Mouse (Mus musculus): Measurements from ENCODE around the gene Rptor. TPM values are rescaled to one million over a fixed set of nuclear protein-coding genes. Genes with fewer than 3 reads are reported as not detected.

Gene Rptor
- polyA plus RNA-seq, 1 experiment from 2014 or later, result 10.6 TPM

DNA sequence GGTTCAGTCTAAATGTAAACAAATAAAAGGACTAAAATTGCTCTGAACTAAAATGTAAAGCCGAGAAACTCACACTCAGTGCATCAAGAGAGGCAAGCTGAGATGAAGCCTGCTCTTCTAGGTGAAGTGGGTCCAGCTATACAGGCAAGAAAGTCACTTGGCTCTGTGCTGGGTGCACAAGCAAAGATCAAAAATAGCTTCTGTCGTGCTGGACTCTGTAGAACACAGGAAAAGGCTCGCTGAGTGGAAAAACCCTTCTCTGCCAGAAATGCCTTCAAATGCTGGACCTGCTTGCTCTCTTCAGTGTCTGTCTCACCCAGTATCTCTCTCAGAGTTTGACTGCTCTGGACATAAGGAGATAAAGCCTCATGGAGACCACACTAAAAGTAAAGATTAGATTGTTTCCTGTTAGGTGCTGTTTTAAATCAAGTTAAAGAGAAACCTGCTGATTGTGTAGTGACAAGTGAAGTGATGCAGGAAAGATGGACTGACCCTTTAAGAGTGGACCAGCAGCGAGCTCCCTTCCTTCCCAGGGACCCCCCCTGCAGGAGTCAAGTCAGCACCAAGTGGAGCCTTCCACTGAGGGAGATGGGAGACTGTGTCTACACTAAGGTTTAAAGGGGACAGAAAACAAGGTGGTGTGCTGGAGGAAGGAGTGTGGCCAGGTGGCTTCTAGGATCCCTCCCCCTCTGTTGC, 130.4 kb downstream of the Rptor start:
- no peak for ATAC-seq (ENCODE audit: low FRiP score)
- H3K4me3 ChIP-seq, result no peak overlapping the region
- no peaks in the 10 kb centered on the region for H3K27me3 ChIP-seq
- H3K4me1 ChIP-seq (replicated peaks), result peaks cover 6% of the 10 kb centered on the region; the same call in 1 of the 2 replicates
- 78% methylated on average over 4 of the region's 4 CpGs for WGBS
- H3K27ac ChIP-seq, result no peak overlapping the region
- no peak overlapping the region for H3K4me2 ChIP-seq
- H3K9me3 ChIP-seq, result no peaks in the 10 kb centered on the region
- no peak overlapping the region for H3K9ac ChIP-seq
- no peaks in the 10 kb centered on the region for H3K36me3 ChIP-seq

DNA sequence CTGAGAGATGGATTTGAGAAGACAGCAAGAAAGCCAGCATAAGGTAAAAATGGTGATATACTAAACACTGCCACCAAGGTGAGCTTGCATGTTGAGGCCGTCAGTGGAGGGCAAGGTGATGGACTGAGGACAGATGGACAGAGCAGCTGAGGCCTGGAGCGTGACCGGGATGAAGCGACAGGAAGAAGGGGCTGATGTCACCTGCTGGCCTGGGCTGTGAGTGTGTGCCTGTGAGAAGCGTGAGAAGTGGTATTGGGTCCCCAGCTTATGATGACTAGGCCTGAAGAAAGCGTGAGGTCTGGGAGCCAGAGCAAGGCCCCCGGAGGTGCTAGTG, 130.9 kb downstream of the Rptor start:
- WGBS, result 93% methylated on average over 7 of the region's 7 CpGs
- no peak overlapping the region for H3K27ac ChIP-seq
- ATAC-seq (ENCODE audit: low FRiP score), result no peak
- H3K4me2 ChIP-seq, result no peak overlapping the region
- no peaks in the 10 kb centered on the region for H3K36me3 ChIP-seq
- no peaks in the 10 kb centered on the region for H3K9me3 ChIP-seq
- H3K27me3 ChIP-seq, result no peaks in the 10 kb centered on the region
- H3K9ac ChIP-seq, result no peak overlapping the region
- H3K4me3 ChIP-seq, result no peak overlapping the region
- H3K4me1 ChIP-seq (replicated peaks), result peaks cover 11% of the 10 kb centered on the region

- Histone ChIP-seq H3K27me3 (no peaks in the 10 kb centered on the region), H3K9me3 (no peaks in the 10 kb centered on the region), H3K27ac (no peak overlapping the region), H3K9ac (no peak overlapping the region), H3K4me3 (no peak overlapping the region), H3K36me3 (no peaks in the 10 kb centered on the region), H3K4me1 (replicated peaks) (peaks cover 24% of the 10 kb centered on the region), H3K4me2 (no peak overlapping the region)
- ATAC-seq (ENCODE audit: low FRiP score), result no peak
- WGBS, result 91% methylated on average over 2 of the region's 2 CpGs
Observed at GRCm38 (mm10) chr11:119735152-119735551, 132.4 kb downstream of the Rptor start.

GRCm38 (mm10) chr11:119738990-119739846, 136.5 kb downstream of the Rptor start:
- H3K27ac ChIP-seq, result peak overlapping the region; percentile 55
- H3K9ac ChIP-seq, result no peak overlapping the region
- H3K4me1 ChIP-seq (replicated peaks), result peaks cover 38% of the 10 kb centered on the region
- ATAC-seq (ENCODE audit: low FRiP score), result no peak
- H3K4me3 ChIP-seq, result no peak overlapping the region
- no peak overlapping the region for H3K4me2 ChIP-seq
- no peaks in the 10 kb centered on the region for H3K27me3 ChIP-seq
- no peaks in the 10 kb centered on the region for H3K9me3 ChIP-seq
- WGBS, result 64% methylated on average over 7 of the region's 7 CpGs
- no peaks in the 10 kb centered on the region for H3K36me3 ChIP-seq

DNA sequence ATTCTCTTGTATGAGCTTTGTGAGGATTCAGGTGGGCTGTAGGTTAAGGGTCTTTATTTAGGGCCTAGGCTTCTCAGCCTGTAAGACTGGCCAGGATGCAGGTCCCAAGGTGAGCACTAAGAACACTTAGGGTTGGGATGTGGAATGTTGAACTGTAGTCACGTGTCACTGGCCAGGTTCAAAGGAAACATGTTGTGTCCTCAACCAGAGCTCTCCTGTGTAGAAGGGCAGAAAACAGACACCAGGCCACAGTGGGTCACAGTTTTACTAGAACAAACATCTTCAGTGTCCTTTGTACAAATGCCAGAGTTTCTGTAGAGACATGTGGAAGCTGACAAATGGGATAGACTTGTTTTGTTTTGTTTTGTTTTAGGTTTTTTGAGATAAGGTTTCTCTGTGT, 138.7 kb downstream of the Rptor start:
- no peak for ATAC-seq (ENCODE audit: low FRiP score)
- H3K4me1 ChIP-seq (replicated peaks), result peaks cover 56% of the 10 kb centered on the region
- no peak overlapping the region for H3K27ac ChIP-seq
- 84% methylated on average over 1 of the region's 1 CpGs for WGBS
- no peak overlapping the region for H3K4me2 ChIP-seq
- H3K4me3 ChIP-seq, result no peak overlapping the region
- H3K36me3 ChIP-seq, result no peaks in the 10 kb centered on the region
- H3K9me3 ChIP-seq, result no peaks in the 10 kb centered on the region
- H3K9ac ChIP-seq, result no peak overlapping the region
- H3K27me3 ChIP-seq, result no peaks in the 10 kb centered on the region

- ATAC-seq (ENCODE audit: low FRiP score), result no peak
- Histone ChIP-seq H3K27me3 (no peaks in the 10 kb centered on the region), H3K36me3 (no peaks in the 10 kb centered on the region), H3K9me3 (no peaks in the 10 kb centered on the region), H3K4me1 (replicated peaks) (peaks cover 59% of the 10 kb centered on the region), H3K4me2 (no peak overlapping the region), H3K27ac (peak overlapping the region; percentile 76), H3K4me3 (no peak overlapping the region), H3K9ac (no peak overlapping the region)
- WGBS, result 44% methylated on average over 4 of the region's 4 CpGs
Observed at GRCm38 (mm10) chr11:119744436-119744835, 141.7 kb downstream of the Rptor start.

GRCm38 (mm10) chr11:119745333-119745732, 142.6 kb downstream of the Rptor start:
- whole genome bisulfite sequencing, result 53% methylated on average over 7 of the region's 7 CpGs
- no peak overlapping the region for H3K4me3 ChIP-seq
- H3K36me3 ChIP-seq, result no peaks in the 10 kb centered on the region
- peaks cover 54% of the 10 kb centered on the region for H3K4me1 ChIP-seq (replicated peaks)
- peak overlapping the region; percentile 76 for H3K27ac ChIP-seq
- no peak overlapping the region for H3K4me2 ChIP-seq
- H3K9ac ChIP-seq, result no peak overlapping the region
- H3K9me3 ChIP-seq, result no peaks in the 10 kb centered on the region
- no peaks in the 10 kb centered on the region for H3K27me3 ChIP-seq
- ATAC-seq (ENCODE audit: low FRiP score), result peak; percentile 50; the same call in 1 of the 2 replicates

GRCm38 (mm10) chr11:119754459-119754858, 151.8 kb downstream of the Rptor start:
- no peak overlapping the region for H3K27ac ChIP-seq
- peaks cover 8% of the 10 kb centered on the region; the same call in 1 of the 2 replicates for H3K36me3 ChIP-seq
- H3K4me2 ChIP-seq, result no peak overlapping the region
- 80% methylated on average over 6 of the region's 6 CpGs for WGBS
- H3K4me1 ChIP-seq (replicated peaks), result peaks cover 9% of the 10 kb centered on the region
- H3K27me3 ChIP-seq, result no peaks in the 10 kb centered on the region
- no peak overlapping the region for H3K4me3 ChIP-seq
- ATAC-seq (ENCODE audit: low FRiP score), result no peak
- no peaks in the 10 kb centered on the region for H3K9me3 ChIP-seq
- no peak overlapping the region for H3K9ac ChIP-seq

DNA sequence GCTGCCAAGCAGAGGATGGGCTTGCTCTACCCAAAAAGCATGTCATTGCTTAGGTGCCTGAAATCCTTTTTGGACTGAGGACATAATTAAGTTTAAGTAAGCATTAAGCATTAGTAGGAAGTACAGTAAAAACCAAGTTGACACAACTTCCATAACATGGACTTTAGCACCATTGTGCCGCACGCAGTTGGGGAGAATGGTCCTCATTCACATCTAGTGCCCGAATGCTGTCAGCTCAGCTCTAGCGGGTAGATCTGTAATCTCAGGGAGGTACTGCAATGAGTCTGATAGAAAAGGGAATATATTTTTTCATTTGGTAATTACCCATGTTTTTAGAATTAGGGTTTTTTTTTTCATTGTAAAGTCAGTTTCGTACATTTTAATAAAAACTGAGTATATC, 155.5 kb downstream of the Rptor start:
- no peak overlapping the region for H3K27ac ChIP-seq
- H3K4me3 ChIP-seq, result no peak overlapping the region
- no peaks in the 10 kb centered on the region for H3K27me3 ChIP-seq
- H3K4me2 ChIP-seq, result no peak overlapping the region
- H3K4me1 ChIP-seq (replicated peaks), result peaks cover 17% of the 10 kb centered on the region; the same call in 1 of the 2 replicates
- H3K9me3 ChIP-seq, result no peaks in the 10 kb centered on the region
- H3K36me3 ChIP-seq, result peaks cover 8% of the 10 kb centered on the region; the same call in 1 of the 2 replicates
- ATAC-seq (ENCODE audit: low FRiP score), result no peak
- 98% methylated on average over 5 of the region's 5 CpGs for WGBS
- no peak overlapping the region for H3K9ac ChIP-seq

DNA sequence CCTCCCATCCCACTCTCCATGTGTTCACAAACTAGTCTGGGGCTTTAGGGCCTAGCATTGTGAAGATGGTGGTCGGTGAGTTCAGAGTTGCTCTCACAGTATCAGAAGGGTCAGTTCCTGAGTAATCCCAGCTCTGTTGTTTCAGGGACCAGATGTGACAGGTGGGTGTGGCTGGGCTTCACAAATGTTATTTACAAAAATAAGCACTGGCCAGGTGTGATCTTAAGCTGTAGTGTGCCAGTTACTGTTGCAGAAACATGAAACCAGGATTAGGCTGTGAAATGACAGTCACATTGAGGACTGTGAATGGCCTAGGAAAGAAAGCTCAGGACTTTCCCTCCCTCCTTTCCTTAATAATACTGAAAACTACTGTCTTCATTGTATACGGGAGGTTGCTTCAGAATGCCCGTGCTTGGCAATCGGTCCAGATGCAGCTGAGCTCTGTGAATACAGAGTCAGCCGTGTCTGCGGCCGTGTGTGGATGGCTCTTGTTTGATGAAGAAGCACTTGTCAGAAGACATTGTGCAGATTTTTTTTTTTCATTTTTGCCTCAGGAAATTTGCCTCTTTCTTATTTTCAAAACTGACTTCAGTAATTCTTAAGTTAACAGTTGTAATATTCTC, 156.1 kb downstream of the Rptor start:
- Histone ChIP-seq H3K27ac (0 out of 2 replicates have a peak overlapping the region, but pooled peaks have one; percentile 9), H3K9me3 (no peaks in the 10 kb centered on the region), H3K4me3 (no peak overlapping the region), H3K27me3 (no peaks in the 10 kb centered on the region), H3K4me2 (no peak overlapping the region), H3K9ac (no peak overlapping the region), H3K36me3 (peaks cover 8% of the 10 kb centered on the region; the same call in 1 of the 2 replicates), H3K4me1 (replicated peaks) (peaks cover 17% of the 10 kb centered on the region; the same call in 1 of the 2 replicates)
- no peak for ATAC-seq (ENCODE audit: low FRiP score)
- WGBS, result 69% methylated on average over 7 of the region's 7 CpGs

DNA sequence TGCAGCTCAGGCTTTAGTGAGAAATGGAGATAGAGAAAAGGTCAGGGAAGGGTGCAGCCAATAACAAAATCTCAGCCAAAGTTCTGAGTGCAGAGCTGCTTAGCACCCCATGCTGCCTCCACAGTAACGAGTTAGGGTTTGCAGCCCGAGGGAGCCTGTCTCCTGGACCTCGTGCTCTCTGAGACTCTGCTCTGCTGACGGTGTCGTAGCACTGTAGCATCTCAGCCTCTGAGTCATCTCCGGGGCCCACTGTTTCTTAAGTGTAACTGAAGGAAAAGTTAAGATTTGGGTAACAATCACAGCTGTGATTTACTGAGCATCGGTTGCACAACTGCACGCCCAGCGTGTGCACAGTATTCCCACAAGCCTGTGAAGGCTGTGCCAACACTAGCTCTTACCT, 160.2 kb downstream of the Rptor start:
- 88% methylated on average over 9 of the region's 9 CpGs for WGBS
- no peak overlapping the region for H3K4me3 ChIP-seq

DNA sequence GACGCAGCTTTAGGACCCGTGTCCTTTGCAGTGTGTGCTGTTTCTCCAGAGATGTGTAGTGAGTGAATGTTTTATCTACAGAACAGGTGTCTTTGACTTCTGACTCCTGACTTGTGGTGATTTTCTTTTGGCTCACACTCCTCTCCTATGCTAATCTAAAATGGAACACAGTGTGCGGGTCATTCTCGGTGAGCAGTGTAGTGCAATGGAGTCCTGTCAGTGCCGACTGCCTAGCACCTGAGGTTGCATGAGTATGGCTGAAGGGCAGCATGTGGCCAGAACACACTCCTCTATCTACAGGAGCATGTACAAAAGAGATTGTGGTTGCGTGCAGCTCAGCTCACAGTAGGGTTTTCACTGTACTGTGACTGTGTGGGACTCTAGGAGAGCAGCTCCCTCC, 163.3 kb downstream of the Rptor start:
- H3K9me3 ChIP-seq, result no peaks in the 10 kb centered on the region
- no peaks in the 10 kb centered on the region for H3K27me3 ChIP-seq
- peaks cover 53% of the 10 kb centered on the region for H3K4me1 ChIP-seq (replicated peaks)
- H3K36me3 ChIP-seq, result 0 out of 2 replicates have a peak, but pooled peaks cover 1% of the 10 kb centered on the region
- H3K4me3 ChIP-seq, result no peak overlapping the region
- 82% methylated on average over 6 of the region's 6 CpGs for WGBS
- ATAC-seq (ENCODE audit: low FRiP score), result no peak
- H3K4me2 ChIP-seq, result no peak overlapping the region
- H3K9ac ChIP-seq, result no peak overlapping the region
- H3K27ac ChIP-seq, result peak overlapping the region; percentile 73

More for the DNA sequence above, 160.2 kb downstream of the Rptor start:
- H3K9me3 ChIP-seq, result no peaks in the 10 kb centered on the region
- no peak overlapping the region for H3K4me2 ChIP-seq
- H3K4me1 ChIP-seq (replicated peaks), result peaks cover 43% of the 10 kb centered on the region
- H3K27me3 ChIP-seq, result no peaks in the 10 kb centered on the region
- H3K27ac ChIP-seq, result no peak overlapping the region
- ATAC-seq (ENCODE audit: low FRiP score), result no peak
- no peaks in the 10 kb centered on the region; the same call in 1 of the 2 replicates for H3K36me3 ChIP-seq
- no peak overlapping the region for H3K9ac ChIP-seq

Measured in hindbrain, embryonic 13.5 days (tissue).